Mouse (Mus musculus): ENCODE results near the gene Nxf2.

DNA sequence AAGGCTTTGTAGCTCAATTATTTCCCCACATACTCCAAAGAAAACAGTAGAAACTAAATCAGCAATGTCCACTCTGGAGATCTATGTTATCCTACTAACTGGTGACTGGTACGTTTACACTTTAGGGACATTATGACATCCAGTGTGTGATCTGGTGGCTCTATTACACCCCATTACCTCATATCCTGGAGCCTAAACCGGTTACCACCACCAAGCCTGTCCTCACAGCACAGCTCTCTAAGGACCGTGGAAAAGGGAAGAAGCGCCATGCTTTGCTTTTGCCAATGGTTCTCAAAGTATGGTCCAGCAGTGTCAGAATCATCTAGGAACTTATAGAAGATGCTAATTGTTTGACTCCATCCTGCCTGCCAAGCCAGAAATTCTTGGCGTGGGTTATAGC, 34.6 kb downstream of the Nxf2 start:
- TF ChIP-seq EP300 (IDR thresholded peaks at IDR 0.05; ENCODE audit: low read depth) (no peak), CTCF (IDR thresholded peaks at IDR 0.05; ENCODE audit: low read depth) (no peak)

Measured in liver, postnatal 0 days (tissue).